Mouse (Mus musculus) cerebellum, postnatal 10 days (tissue): Measurements from ENCODE around the gene Arrdc5.

ENCODE experiments used
- DNase-seq, 2 experiments: peaks; one replicate each; pipeline ENCODE4 v3.0.0; 2021; ENCODE audit warnings: mixed read lengths in 2 of 2

The Arrdc5 gene

GRCm38 (mm10) chr17:56300186-56300585 lies at the start of gene Arrdc5:
Gene Arrdc5, minus strand, starts transcription at chr17:56300286.
- DNase-seq, result no peak

- no peak for DNase-seq
Observed at GRCm38 (mm10) chr17:56348586-56348985, 48.5 kb upstream of the Arrdc5 start.

GRCm38 (mm10) chr17:56348128-56348527 lies 48.0 kb upstream of the Arrdc5 start:
- DNase-seq, result no peak

- no peak for DNase-seq
Observed at GRCm38 (mm10) chr17:56345364-56345763, 45.3 kb upstream of the Arrdc5 start.

- no peak for DNase-seq
Observed at GRCm38 (mm10) chr17:56343466-56343865, 43.4 kb upstream of the Arrdc5 start.

GRCm38 (mm10) chr17:56340717-56341116 lies 40.6 kb upstream of the Arrdc5 start:
- DNase-seq, result peak; percentile 58 to 64

GRCm38 (mm10) chr17:56338909-56339308 lies 38.8 kb upstream of the Arrdc5 start:
- peak; percentile 63 to 64 for DNase-seq

- DNase-seq, result no peak
Observed at GRCm38 (mm10) chr17:56337791-56338190, 37.7 kb upstream of the Arrdc5 start.

GRCm38 (mm10) chr17:56337190-56337589 lies 37.1 kb upstream of the Arrdc5 start:
- DNase-seq, result peak; percentile 91 to 95

- DNase-seq, result peak; percentile 48 to 49
Observed at GRCm38 (mm10) chr17:56332987-56333386, 32.9 kb upstream of the Arrdc5 start.

GRCm38 (mm10) chr17:56331256-56331655 lies 31.2 kb upstream of the Arrdc5 start:
- DNase-seq, result peak; percentile 54 to 63

GRCm38 (mm10) chr17:56330345-56330744 lies 30.3 kb upstream of the Arrdc5 start:
- no peak for DNase-seq

- no peak for DNase-seq
Observed at GRCm38 (mm10) chr17:56329267-56329666, 29.2 kb upstream of the Arrdc5 start.

GRCm38 (mm10) chr17:56326153-56327147 lies 26.4 kb upstream of the Arrdc5 start:
- peak; percentile 59 to 67 for DNase-seq

- peak; percentile 100 for DNase-seq
Observed at GRCm38 (mm10) chr17:56325450-56326152, 25.5 kb upstream of the Arrdc5 start, which contains the start of gene Kdm4b. Gene Kdm4b, plus strand, starts transcription at chr17:56326062.

- DNase-seq, result no peak
Observed at GRCm38 (mm10) chr17:56324419-56324818, 24.3 kb upstream of the Arrdc5 start.

GRCm38 (mm10) chr17:56309191-56309945 lies 9.3 kb upstream of the Arrdc5 start:
- no peak for DNase-seq

GRCm38 (mm10) chr17:56308088-56308487 lies 8.0 kb upstream of the Arrdc5 start:
- no peak for DNase-seq

- peak; percentile 69 to 72 for DNase-seq
Observed at GRCm38 (mm10) chr17:56305826-56306225, 5.7 kb upstream of the Arrdc5 start.

GRCm38 (mm10) chr17:56305156-56305555 lies 5.1 kb upstream of the Arrdc5 start:
- peak in 1 of 2 experiments; percentile 24 for DNase-seq

GRCm38 (mm10) chr17:56304718-56305117 lies 4.6 kb upstream of the Arrdc5 start:
- DNase-seq, result peak in 1 of 2 experiments; percentile 20

- DNase-seq, result peak; percentile 98
Observed at GRCm38 (mm10) chr17:56303847-56304586, 3.9 kb upstream of the Arrdc5 start.
